Mouse (Mus musculus) cerebellum, adult 11 months (tissue): ENCODE data around the gene Map4k1.

Experiments used
- DNase-seq: peaks from one replicate; pipeline ENCODE4 v3.0.0; 2022

The Map4k1 gene

GRCm38 (mm10) chr7:29028761-29029160 lies 46.9 kb downstream of the Map4k1 start:
- DNase-seq: no peak

- no peak for DNase-seq
Observed at GRCm38 (mm10) chr7:29029690-29030656, 48.1 kb downstream of the Map4k1 start.

GRCm38 (mm10) chr7:29031641-29032040 lies 49.8 kb downstream of the Map4k1 start:
- DNase-seq: no peak

GRCm38 (mm10) chr7:29032685-29033084 lies 50.8 kb downstream of the Map4k1 start:
- DNase-seq: no peak

- DNase-seq: no peak
Observed at GRCm38 (mm10) chr7:29037261-29037660, 55.4 kb downstream of the Map4k1 start.

- peak; percentile 72 for DNase-seq
Observed at GRCm38 (mm10) chr7:29039604-29039984, 57.7 kb downstream of the Map4k1 start.

GRCm38 (mm10) chr7:29039985-29040661 lies 58.3 kb downstream of the Map4k1 start:
- no peak for DNase-seq

GRCm38 (mm10) chr7:29041194-29041593 lies 59.3 kb downstream of the Map4k1 start:
- DNase-seq: no peak

GRCm38 (mm10) chr7:29043016-29043673 lies 61.3 kb downstream of the Map4k1 start:
- no peak for DNase-seq

GRCm38 (mm10) chr7:29043674-29044057 lies 61.8 kb downstream of the Map4k1 start:
- no peak for DNase-seq

GRCm38 (mm10) chr7:29044302-29044701 lies 62.5 kb downstream of the Map4k1 start:
- no peak for DNase-seq

GRCm38 (mm10) chr7:29046533-29046932 lies 64.7 kb downstream of the Map4k1 start:
- DNase-seq: no peak

- no peak for DNase-seq
Observed at GRCm38 (mm10) chr7:29048070-29048469, 66.2 kb downstream of the Map4k1 start.

- DNase-seq: no peak
Observed at GRCm38 (mm10) chr7:29048615-29049014, 66.8 kb downstream of the Map4k1 start.

GRCm38 (mm10) chr7:29050797-29051196 lies 68.9 kb downstream of the Map4k1 start:
- DNase-seq: no peak

GRCm38 (mm10) chr7:29052821-29053220 lies 71.0 kb downstream of the Map4k1 start:
- DNase-seq: no peak
